Mouse (Mus musculus) left cerebral cortex, adult 2 months (tissue): ENCODE results near the gene Fndc3b. TPM values are rescaled to one million over a fixed set of nuclear protein-coding genes. Genes with fewer than 3 reads are reported as not detected.

Experiments
- DNase-seq, 2 experiments: peaks; one replicate each; pipeline ENCODE4 v3.0.0; 2021 to 2022; ENCODE audit warnings: low spot score in 2 of 2, mixed read lengths in 1 of 2; ENCODE audit errors: extremely low spot score in 1 of 2
- H3K27ac ChIP-seq: fragments of 200-600 bp; 2 replicates; pipeline ENCODE4 v1.8.1; 2022
- H3K4me3 ChIP-seq: fragments of 200-600 bp; 2 replicates; pipeline ENCODE4 v1.8.1; 2022
- CTCF ChIP-seq: fragments of 200-600 bp; IDR thresholded peaks from 2 replicates; pipeline ENCODE4 v1.8.1; 2022; ENCODE audit warnings: antibody characterized with exemption, mild to moderate bottlenecking, moderate library complexity
- intact Hi-C: fragments of 180-260 bp; cut with DNase I; formaldehyde crosslinking; loops from one replicate; pipeline ENCODE4 v1.15.1; 2025
- total RNA-seq, 2 experiments: library from RNA; stranded (reverse); gene quantifications; 2 replicates each; pipeline ENCODE4 v1.2.3; 2021

The Fndc3b gene
- total RNA-seq, 2 experiments from 2014 or later = 25.1 to 27.7 TPM

DNA sequence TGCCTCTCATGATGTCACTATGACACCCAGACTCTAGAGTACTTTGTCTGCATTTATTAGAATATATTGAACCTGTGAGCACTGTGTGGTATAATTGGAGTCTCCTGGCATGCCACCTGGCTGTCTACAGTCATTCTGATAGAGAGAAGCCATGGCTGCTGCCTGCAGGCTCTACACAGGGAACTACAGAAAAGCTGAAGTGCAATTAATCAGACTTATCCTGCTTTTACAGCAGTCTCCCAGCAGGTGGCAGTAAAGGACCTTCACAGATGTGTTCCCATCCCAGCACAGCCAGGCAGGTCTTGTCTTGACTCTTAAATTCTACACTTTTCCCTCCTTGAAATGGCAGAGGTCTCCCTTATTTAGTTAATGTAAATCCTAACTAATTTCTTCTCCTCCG lies 250.1 kb downstream of the Fndc3b start:
- no peak overlapping the region for H3K27ac ChIP-seq
- no peak overlapping the region for H3K4me3 ChIP-seq
- intact Hi-C loops = loop anchor here (2.0 to 5.0 kb wide), 4 partner anchors 189 to 648 kb away; no protein-coding TSS in a partner anchor
- TF ChIP-seq CTCF = peak; percentile 94
- DNase-seq = peak; percentile 73 to 82

DNA sequence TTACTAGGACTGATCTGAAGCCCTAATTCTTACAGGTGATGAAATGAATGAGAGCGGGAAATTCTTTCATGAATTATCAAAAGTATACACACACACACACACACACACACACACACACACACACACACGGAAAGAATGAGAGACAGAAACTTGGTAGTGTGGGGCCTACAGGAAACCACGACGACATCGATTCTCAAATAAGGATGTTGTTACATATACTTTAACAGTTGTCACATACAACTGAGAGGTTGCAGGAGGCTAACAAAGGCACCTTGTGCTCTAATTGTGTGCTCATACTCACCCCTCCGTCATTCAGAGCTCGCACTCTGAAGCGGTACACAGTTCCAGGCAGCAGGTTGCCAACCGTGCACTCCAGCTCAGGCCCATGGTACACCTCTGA lies 252.7 kb downstream of the Fndc3b start:
- DNase-seq = no peak
- intact Hi-C loops = no loop called here
- H3K4me3 ChIP-seq = no peak overlapping the region
- no peak overlapping the region for H3K27ac ChIP-seq
- TF ChIP-seq CTCF = no peak

- H3K27ac ChIP-seq = no peak overlapping the region
- intact Hi-C loops = no loop called here
- H3K4me3 ChIP-seq = no peak overlapping the region
- no peak for DNase-seq
- TF ChIP-seq CTCF = no peak
Observed at GRCm38 (mm10) chr3:27456514-27456913, 254.6 kb downstream of the Fndc3b start.

GRCm38 (mm10) chr3:27454402-27455195 lies 256.5 kb downstream of the Fndc3b start:
- no peak overlapping the region for H3K4me3 ChIP-seq
- no peak for DNase-seq
- H3K27ac ChIP-seq = no peak overlapping the region
- TF ChIP-seq CTCF = no peak
- intact Hi-C loops = no loop called here

DNA sequence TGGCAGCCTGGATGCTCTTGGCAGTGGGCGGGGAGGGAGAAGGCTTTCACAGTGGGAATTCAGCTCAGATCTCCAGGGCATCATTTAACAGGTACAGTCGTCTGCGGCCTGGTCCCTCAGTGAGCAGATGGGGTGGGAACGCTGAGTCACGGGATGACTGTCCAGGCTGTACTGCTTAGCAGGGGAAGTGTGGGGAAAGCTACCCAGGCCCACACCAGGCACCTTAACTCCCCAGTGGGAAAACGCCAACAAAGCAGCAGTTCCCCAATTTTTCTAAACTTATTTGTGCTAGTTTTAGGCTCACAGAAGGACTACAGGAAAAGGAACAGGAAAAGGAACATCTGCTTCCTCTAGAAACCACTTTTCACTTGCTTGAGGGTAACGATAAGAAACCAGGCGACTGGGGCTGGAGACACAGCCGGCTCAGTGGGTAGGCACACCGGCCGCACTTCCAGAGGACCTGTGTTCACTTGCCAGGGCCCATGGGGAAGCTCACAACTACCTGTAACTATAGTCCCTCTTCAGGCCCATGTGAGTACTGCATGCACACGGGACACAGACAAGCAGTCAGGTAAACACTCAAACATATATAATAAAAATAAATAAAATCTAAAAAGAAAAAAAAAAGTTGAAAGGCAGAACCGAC lies 257.5 kb downstream of the Fndc3b start:
- intact Hi-C loops = no loop called here
- no peak for DNase-seq
- Histone ChIP-seq H3K4me3 (no peak overlapping the region), H3K27ac (no peak overlapping the region)
- TF ChIP-seq CTCF = peak; percentile 39

DNA sequence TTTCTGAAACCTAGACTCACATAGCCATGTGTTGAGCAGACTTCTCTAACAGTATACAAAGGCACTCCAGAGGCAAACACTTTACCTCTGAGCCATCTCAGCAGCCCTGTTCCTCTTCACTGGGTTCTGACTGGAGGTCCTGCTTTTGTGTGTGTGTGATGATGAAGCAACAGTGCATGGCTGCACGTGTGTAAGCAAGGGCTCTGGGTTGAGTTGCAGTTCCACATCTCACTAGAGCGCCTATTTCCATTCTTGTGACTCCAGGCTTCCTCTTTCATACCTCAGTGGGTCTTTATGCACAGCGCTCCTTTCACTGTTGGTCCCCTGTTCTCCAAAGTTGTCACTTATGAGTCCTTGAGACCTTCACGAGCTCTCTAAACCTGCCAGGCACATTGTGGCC lies 261.7 kb downstream of the Fndc3b start:
- intact Hi-C loops = no loop called here
- Histone ChIP-seq H3K4me3 (no peak overlapping the region), H3K27ac (no peak overlapping the region)
- no peak for TF ChIP-seq CTCF
- no peak for DNase-seq

DNA sequence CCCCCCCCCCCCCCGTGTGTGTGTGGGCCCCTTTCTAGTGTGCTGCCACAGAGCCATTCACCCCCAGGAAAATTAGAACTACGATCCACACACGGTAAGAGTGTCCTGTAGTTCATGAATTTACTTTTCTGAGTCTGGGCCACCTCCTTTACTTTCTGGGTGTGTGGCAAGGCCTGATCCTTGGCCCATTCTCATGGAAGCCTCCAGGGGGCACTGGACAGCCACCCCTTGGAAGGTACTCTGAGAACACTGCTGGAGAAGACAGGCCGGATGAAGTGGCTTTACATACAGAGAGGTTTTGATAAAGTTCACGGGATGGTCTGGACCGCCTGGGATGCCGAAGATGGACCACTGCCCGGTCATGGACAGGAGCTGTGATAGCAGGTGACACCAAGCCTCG lies 262.7 kb downstream of the Fndc3b start:
- Histone ChIP-seq H3K4me3 (no peak overlapping the region), H3K27ac (no peak overlapping the region)
- DNase-seq = no peak
- TF ChIP-seq CTCF = peak; percentile 40
- intact Hi-C loops = no loop called here

GRCm38 (mm10) chr3:27439704-27440103 lies 271.4 kb downstream of the Fndc3b start:
- H3K4me3 ChIP-seq = no peak overlapping the region
- DNase-seq = no peak
- H3K27ac ChIP-seq = no peak overlapping the region
- no peak for TF ChIP-seq CTCF
- intact Hi-C loops = no loop called here

DNA sequence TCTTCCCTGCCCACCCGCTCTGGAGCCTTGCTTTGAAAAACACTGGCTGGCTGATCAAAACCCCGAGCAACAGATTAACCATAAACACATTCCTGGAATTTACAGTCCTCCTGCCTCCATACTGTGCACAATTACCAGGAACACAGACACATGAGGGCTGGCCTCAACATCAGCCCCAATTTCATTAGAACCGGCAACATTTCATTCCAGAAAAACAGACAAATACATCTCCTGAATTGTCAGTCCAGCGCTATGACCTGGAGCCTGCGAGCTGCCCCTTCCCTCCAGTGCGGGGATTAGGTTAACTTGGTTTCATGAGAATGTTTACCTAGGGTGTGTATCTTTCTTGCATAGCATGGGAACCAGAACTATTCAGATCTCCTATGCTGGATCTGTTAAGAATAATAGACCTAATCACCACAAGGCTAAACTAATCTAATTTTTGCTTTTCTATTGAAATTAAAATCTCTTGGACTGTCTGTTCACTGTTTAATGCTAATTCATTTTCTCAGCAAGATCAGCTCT lies 275.9 kb downstream of the Fndc3b start:
- no peak for TF ChIP-seq CTCF
- Histone ChIP-seq H3K27ac (no peak overlapping the region), H3K4me3 (no peak overlapping the region)
- intact Hi-C loops = no loop called here
- no peak for DNase-seq

- intact Hi-C loops = no loop called here
Observed at GRCm38 (mm10) chr3:27432981-27433380, 278.1 kb downstream of the Fndc3b start.

GRCm38 (mm10) chr3:27430621-27431263 lies 280.4 kb downstream of the Fndc3b start:
- Histone ChIP-seq H3K4me3 (no peak overlapping the region), H3K27ac (no peak overlapping the region)
- DNase-seq = no peak
- intact Hi-C loops = no loop called here
- TF ChIP-seq CTCF = no peak

More at GRCm38 (mm10) chr3:27432981-27433380, 278.1 kb downstream of the Fndc3b start:
- Histone ChIP-seq H3K4me3 (no peak overlapping the region), H3K27ac (no peak overlapping the region)
- DNase-seq = no peak
- TF ChIP-seq CTCF = no peak

- Histone ChIP-seq H3K4me3 (no peak overlapping the region), H3K27ac (no peak overlapping the region)
- no peak for DNase-seq
- intact Hi-C loops = no loop called here
- TF ChIP-seq CTCF = no peak
Observed at GRCm38 (mm10) chr3:27427406-27427805, 283.7 kb downstream of the Fndc3b start.
